Mouse (Mus musculus): Measurements from ENCODE around the gene Il17re. TPM values are rescaled to one million over a fixed set of nuclear protein-coding genes. Genes with fewer than 3 reads are reported as not detected.

The Il17re gene
- polyA plus RNA-seq, 1 experiment from 2014 or later = 0.38 TPM

DNA sequence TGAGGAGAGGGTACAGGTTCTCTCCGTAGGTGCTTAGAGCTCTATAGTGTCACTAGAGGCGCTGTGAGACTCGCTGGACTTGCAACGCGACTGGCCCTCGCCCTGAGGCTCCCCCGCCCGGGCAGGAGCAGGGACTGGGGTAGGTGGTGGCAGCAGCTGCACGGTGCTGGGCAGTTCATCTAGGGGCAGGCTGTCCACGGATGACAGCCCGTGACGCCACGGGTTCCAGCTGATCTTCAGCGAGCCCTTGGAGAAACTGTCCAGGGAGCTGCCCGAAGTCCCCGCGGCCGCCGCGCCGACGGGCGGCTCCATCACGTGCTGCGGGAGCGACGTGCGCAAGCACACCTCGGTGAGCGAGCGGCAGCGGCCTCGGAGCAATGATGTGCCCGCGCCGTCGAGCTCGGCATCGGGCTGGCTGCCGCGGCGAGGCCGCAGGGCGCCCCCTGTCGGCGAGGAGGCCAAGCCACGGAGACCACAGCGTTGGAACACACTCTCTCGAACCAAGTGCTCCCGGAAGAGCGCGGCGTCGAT, 36.0 kb downstream of the Il17re start:
- Histone ChIP-seq H3K36me3 (peaks cover 40% of the 10 kb centered on the region), H3K27me3 (peaks cover 12% of the 10 kb centered on the region), H3K27ac (replicated peaks) (peak overlapping the region; percentile 46; the same call in 1 of the 2 replicates), H3K4me3 (peak overlapping the region; percentile 39), H3K4me2 (peak overlapping the region; percentile 59), H3K9ac (peak overlapping the region; percentile 64), H3K4me1 (replicated peaks) (peaks cover 16% of the 10 kb centered on the region), H3K9me3 (no peaks in the 10 kb centered on the region)
- 1% methylated on average over 54 of the region's 54 CpGs for WGBS
- ATAC-seq (ENCODE audit: low read depth) = peak; percentile 69

DNA sequence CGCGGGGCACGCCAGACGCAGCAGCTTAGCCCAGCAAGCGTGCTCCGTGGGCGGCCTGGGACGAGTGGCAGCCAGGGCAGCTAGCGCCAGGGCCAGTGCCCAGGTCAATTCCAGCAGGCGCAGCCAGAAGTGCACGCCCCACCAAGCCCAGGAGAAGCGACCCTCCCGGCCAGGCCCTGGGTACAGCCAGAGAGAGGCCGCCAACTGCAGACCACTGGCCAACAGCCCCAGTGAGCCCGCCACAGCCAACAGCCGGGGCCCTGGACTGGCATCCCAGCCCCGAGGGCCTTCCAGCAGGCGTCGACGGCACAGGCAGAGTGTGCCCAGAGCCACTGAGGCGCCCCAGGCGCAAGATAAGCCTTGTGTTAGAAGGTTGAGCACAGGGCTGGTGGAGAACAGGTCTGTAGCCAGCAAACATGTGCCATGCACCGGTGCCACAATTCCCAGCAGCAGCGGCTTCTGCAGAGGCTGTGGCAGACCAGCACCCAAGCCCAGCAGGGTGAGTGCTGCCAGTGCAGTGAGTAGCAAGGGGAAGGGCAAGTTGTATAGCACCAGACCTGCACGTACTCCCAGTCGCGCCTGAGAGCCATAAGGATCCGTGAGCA, 36.9 kb downstream of the Il17re start:
- peaks cover 15% of the 10 kb centered on the region for H3K27me3 ChIP-seq
- 0 out of 2 replicates have a peak, but pooled peaks have one; percentile 17 for ATAC-seq (ENCODE audit: low read depth)

DNA sequence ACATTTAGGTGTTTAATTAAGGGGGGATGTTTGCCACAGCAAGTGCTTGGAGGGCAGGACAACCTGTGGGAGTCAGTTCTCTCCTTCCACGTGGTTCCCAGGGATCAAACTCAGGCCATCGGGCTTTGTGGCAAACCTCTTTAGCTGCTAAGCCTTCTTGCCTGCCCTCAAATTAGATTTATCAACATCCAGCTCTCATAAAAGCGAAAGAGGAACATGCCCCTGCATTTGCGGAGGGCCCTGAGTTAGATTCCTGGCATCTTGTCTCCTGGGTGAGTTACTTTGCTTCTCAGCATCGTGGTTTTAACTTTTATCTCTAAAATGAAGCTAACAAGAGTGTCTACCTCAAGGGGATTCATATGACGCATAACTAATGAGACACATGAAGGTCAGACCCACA, 41.1 kb downstream of the Il17re start:
- Histone ChIP-seq H3K4me2 (no peak overlapping the region), H3K9me3 (no peaks in the 10 kb centered on the region), H3K9ac (no peak overlapping the region), H3K4me3 (no peak overlapping the region), H3K36me3 (no peaks in the 10 kb centered on the region), H3K27me3 (peaks cover 28% of the 10 kb centered on the region), H3K4me1 (replicated peaks) (peaks cover 37% of the 10 kb centered on the region), H3K27ac (replicated peaks) (no peak overlapping the region)
- WGBS = 81% methylated on average over 6 of the region's 6 CpGs
- no peak for ATAC-seq (ENCODE audit: low read depth)

More for the DNA sequence above, 36.9 kb downstream of the Il17re start:
- Histone ChIP-seq H3K36me3 (peaks cover 31% of the 10 kb centered on the region), H3K9me3 (no peaks in the 10 kb centered on the region), H3K9ac (peak overlapping the region; percentile 35; the same call in 1 of the 2 replicates), H3K27ac (replicated peaks) (no peak overlapping the region), H3K4me3 (peak overlapping the region; percentile 39), H3K4me2 (peak overlapping the region; percentile 59), H3K4me1 (replicated peaks) (peaks cover 16% of the 10 kb centered on the region)
- 45% methylated on average over 28 of the region's 28 CpGs for whole genome bisulfite sequencing

DNA sequence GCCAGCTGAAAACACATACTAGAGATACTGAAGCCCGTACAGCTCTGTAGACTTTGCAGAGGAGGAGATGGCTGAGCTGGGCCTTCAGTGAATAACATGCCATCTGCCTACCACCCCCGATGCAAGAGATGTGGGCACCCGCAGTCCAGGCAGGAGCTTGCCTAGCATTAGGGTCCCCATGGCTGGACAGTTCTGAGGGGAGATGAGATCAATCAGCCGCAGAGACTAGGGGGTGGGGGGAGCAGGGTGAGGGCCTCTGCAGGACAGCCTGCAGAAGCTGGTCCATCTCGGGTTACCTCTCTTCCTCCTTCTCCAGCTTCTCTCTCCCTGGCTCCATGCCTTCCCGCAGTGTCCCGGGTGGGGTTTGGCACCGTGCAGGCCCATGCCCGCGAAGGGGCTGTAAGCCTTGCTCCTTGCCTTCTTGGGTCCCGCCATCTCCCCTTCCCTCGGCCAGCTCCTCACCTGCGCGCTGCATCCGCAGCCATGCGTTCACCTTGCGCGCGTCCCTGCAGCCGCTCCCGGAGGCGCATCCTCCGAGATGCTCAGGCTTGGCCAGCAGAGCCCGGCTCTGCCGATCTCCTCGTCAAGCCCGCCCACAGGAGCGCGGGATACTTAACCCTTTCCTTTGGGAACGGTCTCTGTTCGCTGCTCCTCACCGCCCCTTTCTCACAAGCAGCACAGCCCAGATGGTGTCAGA, 43.3 kb downstream of the Il17re start, which contains the start of gene Prrt3:
Gene Prrt3 (minus strand): TSS at position 544 of the 697 bp plus-strand sequence.
- WGBS = 3% methylated on average over 32 of the region's 32 CpGs
- peaks cover 23% of the 10 kb centered on the region for H3K4me1 ChIP-seq (replicated peaks)
- peaks cover 16% of the 10 kb centered on the region for H3K27me3 ChIP-seq
- peak within 1 kb of the TSS; percentile 65 for H3K4me2 ChIP-seq
- peak within 1 kb of the TSS; percentile 78 for H3K9ac ChIP-seq
- peak; percentile 88 for ATAC-seq (ENCODE audit: low read depth)
- peak within 1 kb of the TSS; percentile 42 for H3K27ac ChIP-seq (replicated peaks)
- H3K36me3 ChIP-seq = no peaks in the 10 kb centered on the region
- no peaks in the 10 kb centered on the region for H3K9me3 ChIP-seq
- peak within 1 kb of the TSS; percentile 55 for H3K4me3 ChIP-seq

DNA sequence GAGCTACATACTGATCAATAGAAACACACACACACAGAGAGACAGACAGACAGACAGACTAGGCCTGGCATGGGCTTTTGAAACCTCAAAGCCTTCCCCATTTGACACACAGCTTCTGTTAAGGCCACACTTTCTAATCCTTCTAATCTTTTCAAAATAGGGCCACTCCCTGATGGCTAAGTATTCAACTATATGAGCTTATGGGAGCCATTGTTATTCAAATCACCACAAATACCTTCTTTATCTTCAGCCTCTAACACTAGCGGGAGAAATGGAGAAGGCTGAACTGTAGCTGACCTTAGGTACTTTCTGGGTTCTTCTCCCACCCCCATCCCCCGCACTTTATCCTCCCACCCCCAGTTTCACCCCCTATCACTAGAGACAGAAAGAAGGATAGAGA, 44.5 kb downstream of the Il17re start:
- peaks cover 16% of the 10 kb centered on the region for H3K27me3 ChIP-seq
- no peak overlapping the region for H3K9ac ChIP-seq
- 63% methylated on average over 2 of the region's 2 CpGs for WGBS
- peaks cover 23% of the 10 kb centered on the region for H3K4me1 ChIP-seq (replicated peaks)
- no peak overlapping the region for H3K4me3 ChIP-seq
- H3K36me3 ChIP-seq = no peaks in the 10 kb centered on the region
- no peaks in the 10 kb centered on the region for H3K9me3 ChIP-seq
- no peak overlapping the region for H3K4me2 ChIP-seq
- H3K27ac ChIP-seq (replicated peaks) = no peak overlapping the region
- no peak for ATAC-seq (ENCODE audit: low read depth)

DNA sequence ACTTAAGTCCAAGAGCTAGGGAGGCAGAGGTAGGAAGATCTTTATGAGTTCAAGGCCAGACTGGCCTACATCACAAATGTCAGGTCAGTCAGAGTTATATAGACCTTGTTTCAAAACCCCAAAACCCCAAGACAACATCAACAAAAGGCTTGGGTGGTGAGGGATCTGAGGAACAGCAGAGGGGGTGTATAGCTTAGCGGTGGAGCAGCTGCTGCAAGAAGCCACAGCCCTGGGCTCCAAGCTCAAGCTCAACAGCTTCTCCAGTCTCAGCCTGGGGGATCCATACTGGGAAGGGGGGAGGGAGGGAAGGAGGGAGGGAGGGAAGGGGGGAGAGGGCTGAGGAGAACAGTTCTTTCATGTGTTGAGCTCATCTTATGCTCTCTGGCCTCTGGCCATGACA, 47.4 kb downstream of the Il17re start:
- no peak for ATAC-seq (ENCODE audit: low read depth)
- H3K36me3 ChIP-seq = no peaks in the 10 kb centered on the region
- no peak overlapping the region for H3K4me3 ChIP-seq
- H3K27me3 ChIP-seq = peaks cover 7% of the 10 kb centered on the region
- H3K4me2 ChIP-seq = no peak overlapping the region
- no peak overlapping the region for H3K9ac ChIP-seq
- H3K4me1 ChIP-seq (replicated peaks) = peaks cover 19% of the 10 kb centered on the region
- no peak overlapping the region for H3K27ac ChIP-seq (replicated peaks)
- no peaks in the 10 kb centered on the region for H3K9me3 ChIP-seq
- WGBS = 77% methylated on average over 1 of the region's 1 CpGs

DNA sequence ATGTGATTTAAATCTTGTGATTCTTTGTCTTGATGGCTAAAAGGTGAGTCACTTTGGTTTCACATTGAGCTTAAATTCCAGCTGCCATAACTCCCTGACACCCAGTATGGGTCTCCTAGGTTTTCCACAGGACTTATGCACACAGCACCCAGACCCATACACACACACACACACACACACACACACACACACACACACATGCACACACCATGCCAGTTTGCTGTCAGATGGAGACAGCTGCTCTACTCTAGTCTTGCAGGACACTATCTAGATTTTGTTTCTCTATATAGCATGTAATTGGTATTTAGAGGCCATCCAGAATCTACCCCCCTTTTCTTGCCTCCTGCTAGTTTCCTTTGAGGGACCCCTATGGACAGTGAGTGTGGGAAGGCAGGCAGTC, 48.8 kb downstream of the Il17re start:
- Histone ChIP-seq H3K9me3 (no peaks in the 10 kb centered on the region), H3K36me3 (0 out of 2 replicates have a peak, but pooled peaks cover 4% of the 10 kb centered on the region), H3K9ac (no peak overlapping the region), H3K4me1 (replicated peaks) (peaks cover 4% of the 10 kb centered on the region; the same call in 1 of the 2 replicates), H3K4me2 (no peak overlapping the region), H3K4me3 (no peak overlapping the region), H3K27ac (replicated peaks) (no peak overlapping the region), H3K27me3 (no peaks in the 10 kb centered on the region)
- ATAC-seq (ENCODE audit: low read depth) = no peak

DNA sequence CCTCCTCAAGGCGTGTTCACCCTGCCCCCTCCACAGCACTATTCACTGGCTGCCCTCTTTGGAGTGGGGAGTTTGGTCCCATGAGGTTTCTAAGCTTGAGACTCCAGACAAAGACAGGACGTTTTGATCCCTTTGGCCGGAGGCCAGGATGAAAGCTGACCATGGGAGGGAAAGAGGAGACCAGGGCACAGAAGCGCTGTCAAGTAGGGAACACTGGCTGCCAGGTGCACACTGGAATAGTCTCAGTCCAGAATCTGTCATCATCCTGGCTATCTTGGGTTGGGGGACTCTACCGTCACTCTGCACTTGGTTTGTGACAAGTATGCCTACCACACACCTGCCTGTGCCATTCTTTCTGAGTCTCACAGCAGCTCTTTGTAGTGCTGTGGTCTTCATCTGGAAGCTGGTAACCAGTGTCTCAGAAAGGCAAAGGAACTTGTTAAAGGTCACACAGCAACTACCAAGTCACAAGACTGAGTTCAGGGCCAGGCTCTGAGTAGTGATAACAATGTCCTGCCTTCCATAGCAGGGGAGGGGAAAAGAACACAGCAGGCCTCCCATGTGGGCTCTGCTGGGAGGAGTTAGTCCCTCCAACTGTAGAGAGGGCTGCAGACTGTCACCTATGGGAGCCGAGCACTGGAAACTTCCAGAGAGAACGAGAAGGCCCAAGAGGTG, 50.1 kb downstream of the Il17re start:
- peaks cover 13% of the 10 kb centered on the region for H3K36me3 ChIP-seq
- no peak overlapping the region for H3K27ac ChIP-seq (replicated peaks)
- H3K9me3 ChIP-seq = no peaks in the 10 kb centered on the region
- WGBS = 75% methylated on average over 7 of the region's 7 CpGs
- no peaks in the 10 kb centered on the region for H3K27me3 ChIP-seq
- no peaks in the 10 kb centered on the region for H3K4me1 ChIP-seq (replicated peaks)
- H3K4me2 ChIP-seq = no peak overlapping the region
- H3K9ac ChIP-seq = no peak overlapping the region
- H3K4me3 ChIP-seq = no peak overlapping the region
- ATAC-seq (ENCODE audit: low read depth) = no peak

DNA sequence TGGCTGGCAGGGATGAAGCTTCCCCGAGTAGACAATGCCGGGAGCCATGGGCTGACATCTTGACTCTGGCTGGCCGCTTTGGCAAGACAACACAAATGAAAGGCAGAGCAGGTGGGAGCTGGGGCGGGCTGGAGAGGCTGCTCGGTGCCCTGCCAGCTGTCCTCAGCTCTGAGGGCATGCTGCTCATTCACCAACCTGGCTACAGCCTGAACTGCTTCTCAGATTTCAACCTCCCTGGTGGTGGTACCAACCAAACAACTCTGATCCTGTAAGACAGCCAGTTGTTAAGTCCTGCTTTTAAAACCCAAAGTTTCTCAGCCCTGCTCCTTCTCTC, 50.6 kb downstream of the Il17re start:
- no peak overlapping the region for H3K9ac ChIP-seq
- no peak overlapping the region for H3K4me2 ChIP-seq
- no peak overlapping the region for H3K4me3 ChIP-seq
- H3K9me3 ChIP-seq = no peaks in the 10 kb centered on the region
- no peak for ATAC-seq (ENCODE audit: low read depth)
- no peak overlapping the region for H3K27ac ChIP-seq (replicated peaks)
- 52% methylated on average over 5 of the region's 5 CpGs for WGBS
- H3K36me3 ChIP-seq = peaks cover 18% of the 10 kb centered on the region
- H3K4me1 ChIP-seq (replicated peaks) = no peaks in the 10 kb centered on the region
- H3K27me3 ChIP-seq = no peaks in the 10 kb centered on the region

DNA sequence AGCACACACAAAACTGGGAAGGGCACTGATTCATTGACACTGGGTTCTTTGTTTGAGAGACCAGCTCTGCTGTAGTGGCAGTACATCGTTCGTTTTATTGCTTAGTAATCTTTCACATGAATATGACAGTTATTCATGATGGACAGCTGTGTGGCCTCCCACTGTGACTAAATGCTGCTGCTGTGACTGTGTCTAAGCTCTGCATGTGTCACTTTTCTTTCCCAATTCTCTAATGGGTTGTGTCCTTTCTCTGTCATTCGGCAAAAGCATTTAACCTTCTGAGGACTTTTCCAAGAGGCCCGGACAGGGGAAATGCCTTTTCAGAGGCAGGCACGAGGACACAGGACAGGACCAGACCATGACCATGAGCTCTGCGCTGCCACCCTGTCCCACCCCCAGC, 55.7 kb downstream of the Il17re start:
- no peak overlapping the region for H3K4me2 ChIP-seq
- H3K27ac ChIP-seq (replicated peaks) = no peak overlapping the region
- no peaks in the 10 kb centered on the region for H3K27me3 ChIP-seq
- no peak for ATAC-seq (ENCODE audit: low read depth)
- no peak overlapping the region for H3K9ac ChIP-seq
- no peaks in the 10 kb centered on the region for H3K4me1 ChIP-seq (replicated peaks)
- H3K4me3 ChIP-seq = no peak overlapping the region
- H3K36me3 ChIP-seq = peaks cover 69% of the 10 kb centered on the region
- H3K9me3 ChIP-seq = no peaks in the 10 kb centered on the region
- 86% methylated on average over 6 of the region's 6 CpGs for WGBS

DNA sequence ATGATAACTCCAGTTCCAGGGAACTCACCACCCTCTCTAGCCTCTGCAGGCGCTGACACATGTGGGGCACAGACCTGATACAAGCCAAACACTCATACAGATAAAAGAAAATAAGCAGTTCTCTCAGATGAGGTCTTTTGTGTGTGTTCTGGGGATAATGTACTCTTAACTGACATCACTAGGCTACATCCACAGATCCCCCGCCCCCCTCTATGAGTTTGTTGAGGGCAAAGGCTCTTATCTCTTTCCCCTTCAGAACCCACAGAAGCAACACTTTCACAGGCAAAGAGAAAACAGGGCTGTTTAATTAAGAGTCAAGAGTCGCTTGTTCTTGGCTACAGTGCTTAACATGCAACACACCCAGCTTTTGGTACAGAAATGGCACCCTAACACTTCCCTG, 56.3 kb downstream of the Il17re start:
- ATAC-seq (ENCODE audit: low read depth) = no peak
- H3K36me3 ChIP-seq = peaks cover 75% of the 10 kb centered on the region
- H3K4me1 ChIP-seq (replicated peaks) = no peaks in the 10 kb centered on the region
- H3K4me2 ChIP-seq = no peak overlapping the region
- H3K4me3 ChIP-seq = no peak overlapping the region
- 98% methylated on average over 3 of the region's 3 CpGs for WGBS
- no peak overlapping the region for H3K9ac ChIP-seq
- no peaks in the 10 kb centered on the region for H3K27me3 ChIP-seq
- H3K27ac ChIP-seq (replicated peaks) = no peak overlapping the region
- H3K9me3 ChIP-seq = no peaks in the 10 kb centered on the region

DNA sequence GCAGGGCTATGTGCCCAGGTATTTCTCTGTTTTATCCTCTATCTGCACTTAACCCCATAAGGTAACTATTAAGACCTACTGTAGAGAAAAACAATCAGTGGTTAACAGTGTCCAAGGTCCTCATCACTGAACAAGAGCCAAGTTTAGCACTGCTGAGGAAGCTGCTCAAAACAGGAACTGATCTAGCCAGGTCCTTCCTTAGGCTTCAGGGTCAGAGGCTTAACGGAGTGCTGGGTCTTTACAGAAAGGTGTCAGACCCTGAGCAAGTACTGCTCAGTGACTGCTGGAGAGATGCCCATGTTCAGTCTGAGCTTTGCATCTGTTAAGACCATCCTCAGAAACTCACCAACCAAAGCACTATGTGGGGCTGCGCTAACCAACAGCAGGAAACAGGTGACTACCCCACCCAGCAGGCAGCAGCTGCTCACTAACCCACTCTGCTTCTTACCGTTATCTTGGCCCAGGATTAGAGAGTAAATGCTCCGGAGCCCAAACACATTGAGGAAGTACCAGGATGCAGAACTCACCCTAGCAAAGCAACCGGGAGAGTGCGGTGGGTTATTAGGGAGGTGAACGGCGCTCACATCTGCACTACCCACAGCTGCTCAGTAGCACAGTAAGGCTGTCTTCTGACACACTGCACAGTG, 59.3 kb downstream of the Il17re start:
- Histone ChIP-seq H3K27me3 (no peaks in the 10 kb centered on the region), H3K27ac (replicated peaks) (no peak overlapping the region), H3K4me2 (no peak overlapping the region), H3K4me1 (replicated peaks) (no peaks in the 10 kb centered on the region), H3K9me3 (no peaks in the 10 kb centered on the region), H3K9ac (no peak overlapping the region), H3K36me3 (peaks cover 99% of the 10 kb centered on the region), H3K4me3 (no peak overlapping the region)
- no peak for ATAC-seq (ENCODE audit: low read depth)
- 92% methylated on average over 8 of the region's 8 CpGs for WGBS
